ENCODE assay signal across 8 mouse cellular contexts in the genomic region with DNA sequence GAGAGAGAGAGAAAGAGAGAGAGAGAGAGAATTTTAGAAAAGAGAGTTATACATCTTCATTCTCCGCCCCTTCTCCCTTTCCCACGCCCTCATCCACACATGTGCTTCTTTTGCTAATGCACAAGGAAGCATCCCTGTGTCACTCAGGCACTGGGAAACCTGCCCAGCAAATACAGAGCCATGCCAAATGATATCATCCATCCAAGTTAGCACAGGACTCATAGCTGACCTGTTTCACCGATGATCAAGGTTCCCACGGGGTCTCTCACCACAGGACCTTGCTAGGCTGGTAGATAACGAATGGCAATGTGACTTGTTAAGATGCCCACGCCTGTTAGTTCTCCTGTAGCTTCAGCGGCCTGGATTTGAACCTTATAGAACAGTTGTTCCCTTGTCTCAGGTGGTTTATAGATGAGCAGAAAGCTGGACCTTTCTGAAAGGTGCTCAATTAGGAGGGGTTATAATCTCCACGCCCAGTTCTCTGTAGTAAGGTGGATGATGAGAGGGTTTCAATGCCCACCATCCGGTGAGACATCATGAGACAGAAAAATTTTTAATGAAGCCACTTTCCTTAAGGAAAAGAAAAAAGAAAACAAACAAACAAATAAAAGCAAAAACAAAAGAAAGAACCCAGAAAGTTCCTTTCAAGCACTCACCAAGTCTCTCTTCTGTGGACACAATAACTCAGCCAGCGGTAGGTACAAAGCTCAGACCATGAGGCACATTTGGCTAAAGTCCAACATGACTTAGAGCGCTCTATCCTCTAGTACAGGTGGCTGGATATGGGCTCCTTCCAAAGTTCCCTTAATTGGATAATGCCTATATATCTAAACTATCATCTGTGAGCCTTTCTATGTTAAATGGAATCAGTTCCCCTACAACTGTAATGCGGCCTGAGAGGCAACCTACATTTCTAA. TPM values are rescaled to one million over a fixed set of nuclear protein-coding genes. Genes with fewer than 3 reads are reported as not detected.
DNase-seq lines count a peak whose midpoint lies in the region; ATAC-seq and TF ChIP-seq lines count a peak whose summit lies in the region.

No protein-coding gene starts in this region.

- no peaks in the 10 kb centered on the region for H3K9me3 ChIP-seq in forebrain, embryonic 13.5 days (replicated peaks)
- no peaks in the 10 kb centered on the region for H3K9me3 ChIP-seq in forebrain, embryonic 10.5 days
- no peaks in the 10 kb centered on the region for H3K9me3 ChIP-seq in midbrain, embryonic 14.5 days (ENCODE audit: control insufficient read depth, low read length)
- no peaks in the 10 kb centered on the region for H3K9me3 ChIP-seq in midbrain, embryonic 10.5 days (replicated peaks)
- no peaks in the 10 kb centered on the region for H3K9me3 ChIP-seq in kidney, embryonic 14.5 days (ENCODE audit: control insufficient read depth, low read length)
- H3K9me3 ChIP-seq in stomach, postnatal 0 days (ENCODE audit: control insufficient read depth, low read length), result no peaks in the 10 kb centered on the region

- no peak overlapping the region for H3K4me2 ChIP-seq in forebrain, embryonic 13.5 days
- no peak overlapping the region for H3K4me2 ChIP-seq in midbrain, embryonic 14.5 days (ENCODE audit: low read length)
- H3K4me2 ChIP-seq in kidney, embryonic 14.5 days (replicated peaks; ENCODE audit: low read depth, low read length), result no peak overlapping the region
- H3K4me2 ChIP-seq in stomach, postnatal 0 days (replicated peaks; ENCODE audit: low read depth), result no peak overlapping the region

- no peaks in the 10 kb centered on the region for H3K27me3 ChIP-seq in forebrain, embryonic 13.5 days
- no peaks in the 10 kb centered on the region for H3K27me3 ChIP-seq in forebrain, embryonic 10.5 days (ENCODE audit: poor library complexity, severe bottlenecking)
- no peaks in the 10 kb centered on the region for H3K27me3 ChIP-seq in midbrain, embryonic 14.5 days (ENCODE audit: control insufficient read depth, insufficient read depth, low read length)
- no peaks in the 10 kb centered on the region for H3K27me3 ChIP-seq in midbrain, embryonic 10.5 days (ENCODE audit: low read depth, poor library complexity, severe bottlenecking)
- no peaks in the 10 kb centered on the region for H3K27me3 ChIP-seq in kidney, embryonic 14.5 days (ENCODE audit: control insufficient read depth, insufficient read depth, low read length)
- H3K27me3 ChIP-seq in stomach, postnatal 0 days (ENCODE audit: control insufficient read depth, insufficient read depth, low read length), result no peaks in the 10 kb centered on the region

- ATAC-seq in forebrain, embryonic 13.5 days, result no peak
- ATAC-seq in midbrain, embryonic 14.5 days (ENCODE audit: low FRiP score, low TSS enrichment), result no peak
- ATAC-seq in kidney, embryonic 14.5 days (ENCODE audit: low FRiP score, low TSS enrichment), result 0 out of 2 replicates have a peak, but pooled peaks have one; percentile 49
- peak; percentile 64; the same call in 1 of the 2 replicates for ATAC-seq in stomach, postnatal 0 days (ENCODE audit: low FRiP score, low TSS enrichment)

- 82% methylated on average over 12 of the region's 12 CpGs for WGBS in forebrain, embryonic 13.5 days
- 86% methylated on average over 12 of the region's 12 CpGs for WGBS in forebrain, embryonic 10.5 days
- 86% methylated on average over 12 of the region's 12 CpGs for WGBS in midbrain, embryonic 14.5 days
- 91% methylated on average over 12 of the region's 12 CpGs for WGBS in midbrain, embryonic 10.5 days
- 83% methylated on average over 12 of the region's 12 CpGs for WGBS in kidney, embryonic 14.5 days
- 66% methylated on average over 12 of the region's 12 CpGs for WGBS in stomach, postnatal 0 days

- H3K9ac ChIP-seq in forebrain, embryonic 13.5 days, result no peak overlapping the region
- H3K9ac ChIP-seq in midbrain, embryonic 14.5 days (replicated peaks; ENCODE audit: low read length), result no peak overlapping the region
- H3K9ac ChIP-seq in kidney, embryonic 14.5 days (ENCODE audit: low read depth, low read length), result no peak overlapping the region
- no peak overlapping the region for H3K9ac ChIP-seq in stomach, postnatal 0 days (ENCODE audit: low read length)

- peak overlapping the region; percentile 45; the same call in 1 of the 2 replicates for H3K27ac ChIP-seq in forebrain, embryonic 13.5 days
- no peak overlapping the region for H3K27ac ChIP-seq in forebrain, embryonic 10.5 days
- 0 out of 2 replicates have a peak overlapping the region, but pooled peaks have one; percentile 52 for H3K27ac ChIP-seq in midbrain, embryonic 14.5 days (replicated peaks; ENCODE audit: low read depth, low read length)
- H3K27ac ChIP-seq in midbrain, embryonic 10.5 days (replicated peaks), result no peak overlapping the region
- H3K27ac ChIP-seq in kidney, embryonic 14.5 days (ENCODE audit: low read depth, low read length), result no peak overlapping the region
- no peak overlapping the region for H3K27ac ChIP-seq in stomach, postnatal 0 days (replicated peaks)
- no peak overlapping the region for H3K27ac ChIP-seq in layer of hippocampus, adult 2 months

- no peaks in the 10 kb centered on the region for H3K36me3 ChIP-seq in forebrain, embryonic 13.5 days (ENCODE audit: poor library complexity, severe bottlenecking)
- H3K36me3 ChIP-seq in forebrain, embryonic 10.5 days (replicated peaks), result no peaks in the 10 kb centered on the region
- no peaks in the 10 kb centered on the region for H3K36me3 ChIP-seq in midbrain, embryonic 14.5 days (ENCODE audit: control insufficient read depth, insufficient read depth, low read length)
- H3K36me3 ChIP-seq in midbrain, embryonic 10.5 days, result no peaks in the 10 kb centered on the region
- no peaks in the 10 kb centered on the region for H3K36me3 ChIP-seq in kidney, embryonic 14.5 days (ENCODE audit: control insufficient read depth, insufficient read depth, low read length)
- no peaks in the 10 kb centered on the region for H3K36me3 ChIP-seq in stomach, postnatal 0 days (ENCODE audit: control insufficient read depth, insufficient read depth, low read length)

- DNase-seq in forebrain, embryonic 10.5 days (ENCODE audit: extremely low spot score, low spot score), result no peak
- DNase-seq in midbrain, embryonic 14.5 days, result no peak
- DNase-seq in midbrain, embryonic 10.5 days (ENCODE audit: low spot score), result no peak
- DNase-seq in stomach, postnatal 0 days (ENCODE audit: low spot score), result peak; percentile 41
- no peak for DNase-seq in urinary bladder, postnatal 4 days (ENCODE audit: low spot score in 2 of 2)
- DNase-seq in layer of hippocampus, adult 2 months (ENCODE audit: low spot score in 2 of 2), result no peak

- TF ChIP-seq CTCF in stomach, postnatal 0 days (IDR thresholded peaks at IDR 0.05; ENCODE audit: low read depth), result no peak
- no peak for TF ChIP-seq CTCF in layer of hippocampus, adult 2 months (conservative IDR thresholded peaks at IDR 0.05)

- peaks cover 14% of the 10 kb centered on the region for H3K4me1 ChIP-seq in forebrain, embryonic 13.5 days
- peaks cover 11% of the 10 kb centered on the region for H3K4me1 ChIP-seq in forebrain, embryonic 10.5 days
- H3K4me1 ChIP-seq in midbrain, embryonic 14.5 days (ENCODE audit: control insufficient read depth, insufficient read depth, low read length), result 0 out of 2 replicates have a peak, but pooled peaks cover 5% of the 10 kb centered on the region
- peaks cover 7% of the 10 kb centered on the region; the same call in 1 of the 2 replicates for H3K4me1 ChIP-seq in midbrain, embryonic 10.5 days
- H3K4me1 ChIP-seq in kidney, embryonic 14.5 days (ENCODE audit: control insufficient read depth, insufficient read depth, low read length), result 0 out of 2 replicates have a peak, but pooled peaks cover 6% of the 10 kb centered on the region
- no peaks in the 10 kb centered on the region for H3K4me1 ChIP-seq in stomach, postnatal 0 days (replicated peaks; ENCODE audit: control insufficient read depth, insufficient read depth)

- TF ChIP-seq EP300 in stomach, postnatal 0 days (optimal IDR thresholded peaks at IDR 0.05), result no peak

- H3K4me3 ChIP-seq in forebrain, embryonic 13.5 days, result no peak overlapping the region
- no peak overlapping the region for H3K4me3 ChIP-seq in forebrain, embryonic 10.5 days
- H3K4me3 ChIP-seq in midbrain, embryonic 14.5 days (replicated peaks; ENCODE audit: low read depth, low read length), result no peak overlapping the region
- no peak overlapping the region for H3K4me3 ChIP-seq in midbrain, embryonic 10.5 days
- H3K4me3 ChIP-seq in kidney, embryonic 14.5 days (ENCODE audit: low read length), result no peak overlapping the region
- H3K4me3 ChIP-seq in stomach, postnatal 0 days (ENCODE audit: low read depth, low read length), result no peak overlapping the region
- H3K4me3 ChIP-seq in layer of hippocampus, adult 2 months, result no peak overlapping the region

RNA-seq across cellular contexts. Expression of gene Bmp2k, which starts 57.1 kb away (rescaled TPM):
- polyA plus RNA-seq in forebrain, embryonic 13.5 days (2015; fragmentation: Nextera tagmentation; extraction: Ambion mirVana), result 7.6 and 9.3 TPM in 2 replicates
- polyA plus RNA-seq in forebrain, embryonic 10.5 days (2016; fragmentation: Nextera tagmentation; extraction: Ambion mirVana), result 8.7 and 8.8 TPM in 2 replicates
- polyA plus RNA-seq in midbrain, embryonic 14.5 days (2014; fragmentation: Nextera tagmentation; extraction: Ambion mirVana), result 11.8 and 12.1 TPM in 2 replicates
- polyA plus RNA-seq in midbrain, embryonic 10.5 days (2016; fragmentation: Nextera tagmentation; extraction: Ambion mirVana), result 8.9 and 9.2 TPM in 2 replicates
- polyA plus RNA-seq in kidney, embryonic 14.5 days (2014; fragmentation: Nextera tagmentation; extraction: Ambion mirVana), result 9.7 and 10.9 TPM in 2 replicates
- polyA plus RNA-seq in stomach, postnatal 0 days (2015; fragmentation: Nextera tagmentation; extraction: Ambion mirVana), result 10.6 and 11.9 TPM in 2 replicates
- 10 to 100 TPM; 12.3 to 13.2 TPM for total RNA-seq in layer of hippocampus, adult 2 months (2021)

Comparison
In these comparisons a context has a peak if more than half of its experiments do, and no peak if none do; other contexts are left out.
1. H3K27ac ChIP-seq: peak in forebrain, embryonic 13.5 days (single experiment) and midbrain, embryonic 14.5 days (single experiment); none in forebrain, embryonic 10.5 days (single experiment), midbrain, embryonic 10.5 days (single experiment), kidney, embryonic 14.5 days (single experiment), stomach, postnatal 0 days (single experiment) and layer of hippocampus, adult 2 months (single experiment).
2. ATAC-seq: peak in kidney, embryonic 14.5 days (single experiment) and stomach, postnatal 0 days (single experiment); none in forebrain, embryonic 13.5 days (single experiment) and midbrain, embryonic 14.5 days (single experiment).